In genomic region chr3:51485347-51485746, GRCm38 (mm10) we compare ENCODE assay signal across 8 mouse cellular contexts. TPM values are rescaled to one million over a fixed set of nuclear protein-coding genes. Genes with fewer than 3 reads are reported as not detected.
DNase-seq lines count a peak whose midpoint lies in the region; ATAC-seq and TF ChIP-seq lines count a peak whose summit lies in the region.

No protein-coding gene starts in this region.

- no peak overlapping the region for H3K27ac ChIP-seq in heart, embryonic 11.5 days (ENCODE audit: low read depth, low read length)
- H3K27ac ChIP-seq in cortical plate, adult 2 months (ENCODE audit: insufficient read depth, low read length), result no peak overlapping the region
- no peak overlapping the region for H3K27ac ChIP-seq in hindbrain, embryonic 16.5 days (ENCODE audit: low read depth, low read length)
- H3K27ac ChIP-seq in midbrain, embryonic 12.5 days (replicated peaks), result no peak overlapping the region

- no peak for DNase-seq in heart, postnatal 10 days
- DNase-seq in left cerebral cortex, postnatal 4 days, result no peak
- DNase-seq in spleen, postnatal 36 days (ENCODE audit: low spot score in 2 of 2), result no peak
- DNase-seq in gastrocnemius, postnatal 36 days, result no peak

- no peak for TF ChIP-seq CTCF in cortical plate, adult 2 months (IDR thresholded peaks at IDR 0.05; ENCODE audit: extremely low read depth, insufficient read depth, low read length)

- 0 out of 2 replicates have a peak overlapping the region, but pooled peaks have one; percentile 88 for H3K9ac ChIP-seq in heart, embryonic 11.5 days (ENCODE audit: low read depth, low read length)
- H3K9ac ChIP-seq in hindbrain, embryonic 16.5 days (ENCODE audit: low read depth, low read length), result peak overlapping the region; percentile 25; the same call in 1 of the 2 replicates
- H3K9ac ChIP-seq in midbrain, embryonic 12.5 days (replicated peaks), result no peak overlapping the region

- H3K4me3 ChIP-seq in heart, embryonic 11.5 days (ENCODE audit: low read depth, low read length), result peak overlapping the region; percentile 61
- peak overlapping the region; percentile 92; the same call in 1 of the 2 replicates for H3K4me3 ChIP-seq in cortical plate, adult 2 months (ENCODE audit: insufficient read depth, low read length)
- peak overlapping the region; percentile 88 for H3K4me3 ChIP-seq in hindbrain, embryonic 16.5 days (ENCODE audit: low read length)
- H3K4me3 ChIP-seq in midbrain, embryonic 12.5 days, result peak overlapping the region; percentile 14; the same call in 1 of the 2 replicates

- ATAC-seq in heart, embryonic 11.5 days (replicated peaks; ENCODE audit: insufficient number of reproducible peaks, low FRiP score, low TSS enrichment), result no peak
- ATAC-seq in hindbrain, embryonic 16.5 days, result no peak
- ATAC-seq in midbrain, embryonic 12.5 days (ENCODE audit: low FRiP score, low read depth), result no peak

- 73% methylated on average over 4 of the region's 4 CpGs for WGBS in heart, embryonic 11.5 days (ENCODE audit: insufficient replicate concordance)
- WGBS in hindbrain, embryonic 16.5 days, result 83% methylated on average over 4 of the region's 4 CpGs
- WGBS in midbrain, embryonic 12.5 days, result 80% methylated on average over 4 of the region's 4 CpGs

- H3K4me1 ChIP-seq in heart, embryonic 11.5 days (ENCODE audit: control insufficient read depth, insufficient read depth, low read length), result peaks cover 14% of the 10 kb centered on the region
- peaks cover 3% of the 10 kb centered on the region; the same call in 1 of the 2 replicates for H3K4me1 ChIP-seq in cortical plate, adult 2 months (ENCODE audit: control insufficient read depth, insufficient read depth, low read length)
- peaks cover 23% of the 10 kb centered on the region for H3K4me1 ChIP-seq in hindbrain, embryonic 16.5 days (ENCODE audit: control insufficient read depth, insufficient read depth, low read depth, low read length)
- H3K4me1 ChIP-seq in midbrain, embryonic 12.5 days, result peaks cover 23% of the 10 kb centered on the region

- no peaks in the 10 kb centered on the region for H3K36me3 ChIP-seq in heart, embryonic 11.5 days (ENCODE audit: control insufficient read depth, insufficient read depth, low read length)
- peaks cover 2% of the 10 kb centered on the region; the same call in 1 of the 2 replicates for H3K36me3 ChIP-seq in hindbrain, embryonic 16.5 days (ENCODE audit: control insufficient read depth, insufficient read depth, low read length)
- H3K36me3 ChIP-seq in midbrain, embryonic 12.5 days, result 0 out of 2 replicates have a peak, but pooled peaks cover 4% of the 10 kb centered on the region

- intact Hi-C loops in heart, postnatal 10 days (cut with DNase I), result loop anchor here (5.0 to 10.0 kb wide), 3 partner anchors 72 to 1979 kb away; partner anchors contain the start of genes Maml3, Nhlrc3 and Proser1
- intact Hi-C loops in left cerebral cortex, postnatal 4 days (cut with DNase I), result loop anchor here (10.0 kb wide), 1 partner anchor 159 kb away; no protein-coding TSS in a partner anchor
- intact Hi-C loops in gastrocnemius, postnatal 36 days (cut with DNase I), result no loop called here

- peak overlapping the region; percentile 74 for H3K4me2 ChIP-seq in heart, embryonic 11.5 days
- H3K4me2 ChIP-seq in hindbrain, embryonic 16.5 days (ENCODE audit: low read length), result peak overlapping the region; percentile 89
- H3K4me2 ChIP-seq in midbrain, embryonic 12.5 days (replicated peaks), result peak overlapping the region; percentile 84

- TF ChIP-seq POLR2A in cortical plate, adult 2 months (IDR thresholded peaks at IDR 0.05; ENCODE audit: extremely low read depth, insufficient read depth, low read length), result no peak

- no peaks in the 10 kb centered on the region for H3K27me3 ChIP-seq in heart, embryonic 11.5 days (ENCODE audit: control insufficient read depth, insufficient read depth, low read length)
- no peaks in the 10 kb centered on the region for H3K27me3 ChIP-seq in hindbrain, embryonic 16.5 days (replicated peaks; ENCODE audit: control insufficient read depth, insufficient read depth, low read length)
- no peaks in the 10 kb centered on the region for H3K27me3 ChIP-seq in midbrain, embryonic 12.5 days

- no peaks in the 10 kb centered on the region for H3K9me3 ChIP-seq in heart, embryonic 11.5 days (replicated peaks; ENCODE audit: control insufficient read depth, low read length)
- no peaks in the 10 kb centered on the region for H3K9me3 ChIP-seq in hindbrain, embryonic 16.5 days (ENCODE audit: control insufficient read depth, low read length)
- no peaks in the 10 kb centered on the region for H3K9me3 ChIP-seq in midbrain, embryonic 12.5 days

RNA-seq across cellular contexts. Expression of gene Rab33b, which starts 1.6 kb away (rescaled TPM):
- polyA plus RNA-seq in heart, embryonic 11.5 days (2014; fragmentation: Nextera tagmentation; extraction: Ambion mirVana), result 13.7 and 16.2 TPM in 2 replicates
- total RNA-seq in heart, postnatal 10 days (2021), result 10 to 100 TPM in 1 of 2 experiments, 1 to 10 TPM in 1; 9.8 to 13.9 TPM
- polyA plus RNA-seq in cortical plate, adult 2 months (2012; rRNA removed), result 21.0 and 21.7 TPM in 2 replicates
- 29.2 and 32.0 TPM in 2 replicates for polyA plus RNA-seq in hindbrain, embryonic 16.5 days (2015; fragmentation: Nextera tagmentation; extraction: Ambion mirVana)
- polyA plus RNA-seq in midbrain, embryonic 12.5 days (2016; fragmentation: Nextera tagmentation; extraction: Ambion mirVana), result 17.9 and 19.7 TPM in 2 replicates
- 10 to 100 TPM; 33.3 to 34.3 TPM for total RNA-seq in left cerebral cortex, postnatal 4 days (2021)
- total RNA-seq in gastrocnemius, postnatal 36 days (2021), result 1 to 10 TPM; 4.8 to 7.1 TPM

Comparison
In these comparisons a context has a peak if more than half of its experiments do, and no peak if none do; other contexts are left out.
1. H3K4me3 ChIP-seq: peak in every context shown above with its lines; median percentile 92 in cortical plate, adult 2 months; 88 in hindbrain, embryonic 16.5 days; 61 in heart, embryonic 11.5 days; 14 in midbrain, embryonic 12.5 days.